Mouse (Mus musculus) MN1 (cell line): ENCODE results near the gene Zmym2.

ENCODE experiments used
- DNase-seq: peaks from one replicate; pipeline ENCODE4 v3.0.0-alpha.2; 2016; ENCODE audit warnings: low spot score

Gene Zmym2

GRCm38 (mm10) chr14:56918532-56918931 is 32.1 kb downstream of the Zmym2 start:
- DNase-seq = no peak

GRCm38 (mm10) chr14:56935481-56935880 is 49.0 kb downstream of the Zmym2 start:
- DNase-seq = no peak

- DNase-seq = no peak
Observed at GRCm38 (mm10) chr14:56939903-56940302, 53.5 kb downstream of the Zmym2 start.

- DNase-seq = no peak
Observed at GRCm38 (mm10) chr14:56952928-56953327, 66.5 kb downstream of the Zmym2 start.

GRCm38 (mm10) chr14:56954393-56954792 is 67.9 kb downstream of the Zmym2 start:
- no peak for DNase-seq

GRCm38 (mm10) chr14:56963969-56964734 is 77.7 kb downstream of the Zmym2 start:
- peak; percentile 37 for DNase-seq

- DNase-seq = no peak
Observed at GRCm38 (mm10) chr14:56969653-56970052, 83.2 kb downstream of the Zmym2 start.

GRCm38 (mm10) chr14:56970160-56970559 is 83.7 kb downstream of the Zmym2 start:
- no peak for DNase-seq

GRCm38 (mm10) chr14:56978045-56978655 is 91.7 kb downstream of the Zmym2 start:
- no peak for DNase-seq

GRCm38 (mm10) chr14:56988621-56989020 is 102.2 kb downstream of the Zmym2 start:
- DNase-seq = no peak
